Mouse (Mus musculus) embryo, embryonic 11 days (tissue): ENCODE data around the gene Spred2.

ENCODE experiments used
- DNase-seq: peaks from one replicate; pipeline ENCODE4 v3.0.0-alpha.2; 2015

The Spred2 gene

DNA sequence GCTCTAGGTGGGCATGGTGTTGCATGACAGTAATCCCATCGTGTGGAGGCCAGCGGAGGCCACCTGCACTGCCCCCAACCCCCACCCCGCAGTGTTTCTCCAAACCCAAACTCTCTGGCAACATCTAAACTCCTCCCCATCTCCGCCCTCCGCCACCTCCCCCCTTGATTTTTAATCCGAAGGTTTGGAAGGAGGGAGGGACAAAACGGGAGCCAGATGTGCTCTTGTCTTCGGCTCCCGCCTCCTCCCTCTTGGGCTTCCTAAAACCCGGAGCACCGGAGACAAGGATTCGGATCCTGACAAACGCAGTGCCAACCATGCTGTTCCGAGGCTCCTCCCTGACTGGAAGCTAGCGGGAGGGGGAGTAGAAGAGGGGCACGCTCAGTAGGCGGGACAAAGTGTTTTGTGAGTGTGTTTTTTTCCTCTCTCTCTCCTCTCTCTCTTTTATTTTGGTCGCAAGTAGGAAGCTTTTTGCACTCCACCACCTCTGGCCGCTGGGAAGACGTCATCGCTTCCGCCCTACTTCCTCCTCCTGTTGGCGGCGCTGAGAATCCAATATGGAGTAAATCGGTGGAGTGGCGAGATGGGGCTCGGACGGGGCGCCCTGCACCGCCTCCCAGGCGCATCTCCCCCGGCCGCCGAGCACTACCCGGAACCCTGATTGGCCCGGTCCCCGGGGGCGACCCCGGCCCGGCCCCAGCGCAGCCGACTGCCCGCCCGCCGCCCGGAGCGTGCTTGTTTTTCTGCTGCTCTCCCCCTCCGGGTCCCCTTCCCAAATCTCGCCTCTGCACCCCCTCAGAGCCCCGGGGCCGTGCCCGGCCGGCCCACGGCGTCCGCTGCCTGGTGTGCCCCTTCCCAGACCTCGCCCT is at the start of gene Spred2:
TSS of gene Spred2 (plus strand) at position 488 of the 869 bp plus-strand sequence.
- DNase-seq: peak; percentile 95

GRCm38 (mm10) chr11:19875551-19875950 is 48.6 kb upstream of the Spred2 start:
- no peak for DNase-seq

GRCm38 (mm10) chr11:19875964-19876363 is 48.2 kb upstream of the Spred2 start:
- DNase-seq: no peak

DNA sequence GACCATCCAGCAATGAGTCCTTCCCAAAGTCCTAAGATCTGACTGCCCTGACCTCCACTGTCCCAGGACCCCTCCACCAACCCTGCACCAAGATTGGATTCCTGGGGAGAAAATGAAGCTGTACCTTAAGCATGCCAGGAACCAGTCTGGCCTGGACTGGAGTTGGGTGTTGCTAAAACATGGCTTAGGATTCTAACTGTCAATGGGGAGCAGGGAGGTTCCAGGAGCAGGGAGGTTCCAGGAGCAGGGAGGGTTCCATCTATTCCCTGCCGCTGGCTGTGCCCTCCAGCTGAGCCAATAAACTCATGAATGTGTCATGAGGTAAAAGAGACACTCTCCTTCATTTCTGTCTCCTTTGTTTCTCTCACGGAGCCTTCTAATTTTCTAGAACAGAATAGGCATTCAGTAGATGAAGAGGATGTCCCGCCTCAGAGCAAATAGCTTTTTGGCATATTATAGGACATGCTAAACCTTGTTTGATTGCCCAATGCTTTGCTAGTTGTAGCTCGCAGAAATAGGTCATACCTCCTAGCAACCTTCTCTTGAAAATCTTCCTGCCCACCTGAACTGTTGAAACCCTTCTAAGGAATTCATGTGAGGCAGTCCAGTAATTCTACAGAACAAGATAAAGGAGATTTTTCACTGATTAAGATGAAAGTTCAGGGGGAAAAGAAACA is 46.8 kb upstream of the Spred2 start:
- no peak for DNase-seq

DNA sequence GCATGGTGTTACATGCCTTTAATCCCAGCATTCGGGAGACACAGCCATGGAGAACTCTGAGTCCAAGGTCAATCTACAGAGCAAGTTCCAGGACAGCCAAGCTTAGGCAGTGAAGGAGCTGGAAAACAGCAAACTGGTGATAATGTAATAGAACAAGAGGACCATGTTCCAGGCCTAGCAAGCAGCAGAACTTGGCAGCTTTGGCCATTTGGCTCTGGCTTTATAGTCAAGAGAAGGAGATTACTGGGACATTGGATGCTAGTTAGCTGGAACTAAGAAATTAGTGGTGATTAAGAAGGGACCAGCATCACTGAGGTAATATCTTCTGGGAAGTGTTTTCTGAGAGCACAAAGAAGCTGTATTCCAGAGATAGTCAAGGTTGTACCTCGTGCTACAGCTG is 42.8 kb upstream of the Spred2 start:
- DNase-seq: no peak

GRCm38 (mm10) chr11:19890700-19891406 is 33.3 kb upstream of the Spred2 start:
- no peak for DNase-seq

GRCm38 (mm10) chr11:19893233-19893632 is 30.9 kb upstream of the Spred2 start:
- no peak for DNase-seq

DNA sequence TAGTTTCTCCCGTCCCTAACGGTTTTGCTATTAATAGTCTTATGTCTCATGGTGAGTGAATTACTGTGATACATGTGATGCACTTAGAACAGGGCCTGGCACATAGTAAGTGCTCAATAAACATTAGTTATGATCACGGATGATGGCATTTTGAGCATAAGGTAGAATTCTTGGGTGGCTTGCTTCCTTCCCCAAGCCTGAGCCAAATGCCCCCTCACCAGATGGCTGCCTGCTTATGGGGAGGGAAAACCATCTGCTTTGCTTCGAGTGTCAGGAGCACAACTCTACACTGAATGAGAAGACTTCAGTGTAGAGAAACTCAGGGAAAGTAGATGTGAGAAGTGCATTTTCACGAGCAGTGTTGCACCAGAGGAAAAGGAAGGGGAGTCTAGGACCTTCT is 24.6 kb upstream of the Spred2 start:
- no peak for DNase-seq

- no peak for DNase-seq
Observed at GRCm38 (mm10) chr11:19900712-19901111, 23.5 kb upstream of the Spred2 start.

- DNase-seq: no peak
Observed at GRCm38 (mm10) chr11:19911216-19911615, 13.0 kb upstream of the Spred2 start.

- DNase-seq: no peak
Observed at GRCm38 (mm10) chr11:19912179-19912578, 12.0 kb upstream of the Spred2 start.

- no peak for DNase-seq
Observed at GRCm38 (mm10) chr11:19912661-19913060, 11.5 kb upstream of the Spred2 start.

DNA sequence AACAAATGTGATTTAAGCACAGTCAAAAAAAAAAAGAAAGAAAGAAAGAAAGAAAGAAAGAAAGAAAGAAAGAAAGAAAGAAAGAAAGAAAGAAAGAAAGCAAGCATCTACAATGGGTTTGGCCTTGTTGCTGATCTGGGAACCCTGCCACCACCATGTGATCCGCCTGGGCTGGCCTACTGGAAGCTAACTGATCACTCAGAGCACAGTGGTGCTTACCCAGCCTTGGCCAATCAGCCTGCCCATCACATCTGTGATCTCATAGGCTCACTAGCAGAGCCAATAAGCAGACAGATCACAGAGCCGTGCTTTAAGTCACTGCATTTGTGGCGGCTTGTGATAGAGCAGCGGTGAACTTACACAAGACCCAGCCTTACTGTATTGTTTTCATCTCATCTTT is 10.4 kb upstream of the Spred2 start:
- no peak for DNase-seq

DNA sequence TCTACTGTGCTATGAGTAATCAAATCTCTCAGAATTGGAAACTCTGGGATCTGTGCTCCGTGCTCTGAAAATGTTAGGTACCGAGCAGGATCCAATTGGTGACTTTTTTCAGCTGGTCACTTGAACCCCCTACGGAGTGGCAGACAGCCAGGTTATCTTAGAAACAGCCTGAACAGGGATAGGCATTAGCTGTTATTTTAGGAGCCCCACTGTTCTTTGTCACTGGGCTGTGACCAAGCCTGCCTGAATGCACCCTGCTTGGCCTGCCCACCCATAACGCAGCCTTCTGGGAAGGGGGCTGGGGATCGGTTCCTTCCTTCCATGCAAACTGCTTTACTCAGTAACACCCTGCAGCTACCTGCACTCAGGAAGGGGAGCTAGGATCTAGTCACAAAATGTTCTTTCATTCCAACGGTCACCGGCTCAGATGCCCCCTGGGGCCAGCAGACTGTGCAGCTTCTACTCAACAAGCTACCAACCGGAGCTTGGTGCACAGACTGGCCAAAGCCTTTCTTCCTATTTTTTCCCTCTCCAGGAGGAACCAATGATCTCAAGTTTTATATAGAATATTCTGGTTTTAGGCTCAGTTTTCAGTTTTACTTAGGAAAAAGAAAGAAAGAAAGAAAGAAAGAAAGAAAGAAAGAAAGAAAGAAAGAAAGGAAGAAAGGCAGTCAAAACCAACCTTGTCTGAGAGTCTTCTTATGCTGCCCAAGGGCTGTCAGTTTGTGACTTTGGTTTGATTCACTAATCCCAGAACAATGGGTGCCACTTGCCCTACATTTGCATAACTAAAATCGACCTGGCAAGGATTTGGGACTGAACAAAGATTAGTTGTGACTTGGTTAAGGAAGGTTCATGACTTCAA is 6.6 kb upstream of the Spred2 start:
- no peak for DNase-seq

DNA sequence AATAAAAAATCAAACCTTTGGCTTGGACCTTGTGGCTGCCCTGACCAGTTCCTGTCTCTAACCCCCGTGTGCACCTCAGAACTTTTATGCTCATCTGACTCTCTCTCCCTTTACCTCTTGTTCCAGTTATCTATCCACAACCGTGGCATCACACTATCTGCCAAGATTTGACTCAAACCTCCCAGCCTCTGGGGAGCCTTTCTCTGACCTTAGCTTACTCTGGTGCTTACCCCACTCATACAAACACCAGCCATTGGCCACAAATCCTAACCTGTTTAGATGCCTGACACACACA is 6.0 kb upstream of the Spred2 start:
- DNase-seq: no peak

- peak; percentile 82 for DNase-seq
Observed at GRCm38 (mm10) chr11:19919460-19919784, 4.8 kb upstream of the Spred2 start.

DNA sequence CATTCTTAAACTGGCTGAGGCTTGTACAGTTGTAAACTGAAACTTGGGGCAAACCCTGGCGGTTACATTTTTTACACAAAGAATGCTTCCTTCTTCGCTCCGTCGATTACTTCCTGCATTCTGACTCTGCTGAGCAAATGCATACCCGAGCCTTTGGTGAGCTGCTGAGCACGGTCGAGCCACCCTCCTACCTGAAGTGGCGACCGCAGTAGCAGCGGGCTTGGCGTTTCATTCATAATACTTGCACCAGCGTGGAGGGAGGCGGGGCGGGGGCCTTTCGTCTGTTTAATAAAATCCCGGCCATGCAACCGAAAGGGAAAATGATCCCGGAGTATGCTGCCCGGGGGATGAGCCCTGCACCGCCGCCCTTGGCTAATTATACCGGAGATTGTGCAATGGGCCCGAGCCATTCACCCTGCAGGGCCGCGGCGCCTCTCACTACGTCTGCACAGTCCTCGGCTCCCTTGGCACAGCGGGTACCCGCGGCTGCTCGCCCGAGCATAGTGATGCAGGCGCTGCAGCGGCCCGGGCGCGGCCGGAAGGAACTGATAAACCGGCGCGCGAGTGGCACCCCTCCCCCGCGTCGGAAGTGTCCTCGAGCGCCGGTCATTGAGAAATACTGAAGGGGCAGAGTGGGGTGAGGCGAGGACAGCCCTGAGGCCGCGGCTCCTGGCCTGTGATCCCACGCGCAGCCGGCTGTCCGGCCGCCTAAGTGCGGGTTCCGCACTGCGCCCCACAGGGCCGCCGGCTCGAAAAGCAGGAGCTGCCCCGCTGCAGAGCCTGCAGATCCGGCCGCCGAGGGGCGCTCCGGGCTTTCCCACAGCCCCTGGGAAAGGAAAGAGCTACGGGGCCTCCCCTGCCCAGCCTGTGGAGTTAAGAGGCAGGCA is 4.1 kb upstream of the Spred2 start:
- DNase-seq: peak; percentile 94

DNA sequence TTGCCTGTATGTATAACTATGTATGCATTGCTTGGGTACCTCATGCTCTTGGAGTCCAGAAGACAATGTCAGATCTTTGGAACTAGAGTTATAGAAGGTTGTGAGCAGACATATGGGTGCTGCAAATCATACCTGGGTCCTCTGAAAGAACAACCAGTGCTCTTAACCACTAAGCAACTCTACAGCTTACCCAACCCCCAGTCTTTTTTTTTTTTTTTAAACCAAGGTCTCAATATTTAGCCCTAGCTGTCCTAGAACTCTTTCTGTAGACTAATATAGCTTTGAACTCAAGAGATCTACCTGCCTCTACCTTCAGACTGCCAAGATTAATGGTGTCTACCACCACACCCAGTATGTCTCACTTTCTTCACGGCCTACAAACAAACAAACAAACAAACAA is 2.5 kb upstream of the Spred2 start:
- no peak for DNase-seq

GRCm38 (mm10) chr11:19922208-19922607 is 2.0 kb upstream of the Spred2 start:
- DNase-seq: no peak

DNA sequence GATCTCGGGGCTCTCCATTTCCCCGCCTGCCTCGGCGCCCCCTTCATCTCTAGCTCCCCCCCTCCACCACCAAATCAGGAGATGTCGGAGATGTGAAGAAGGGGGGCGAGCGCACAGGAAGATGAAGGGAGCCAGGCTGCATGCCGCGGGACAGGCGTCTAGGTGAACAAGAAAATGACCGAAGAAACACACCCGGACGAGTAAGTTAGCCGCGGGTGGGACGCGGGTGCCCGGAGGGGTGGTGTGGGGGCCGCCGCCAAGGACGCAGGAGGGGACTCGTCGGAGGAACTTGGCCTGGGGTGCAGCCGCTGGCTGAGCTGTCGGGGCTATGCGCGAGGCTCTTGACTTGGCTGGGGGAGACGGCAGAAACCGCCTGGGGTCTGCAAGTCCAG is 578 bp downstream of the Spred2 start:
- no peak for DNase-seq

DNA sequence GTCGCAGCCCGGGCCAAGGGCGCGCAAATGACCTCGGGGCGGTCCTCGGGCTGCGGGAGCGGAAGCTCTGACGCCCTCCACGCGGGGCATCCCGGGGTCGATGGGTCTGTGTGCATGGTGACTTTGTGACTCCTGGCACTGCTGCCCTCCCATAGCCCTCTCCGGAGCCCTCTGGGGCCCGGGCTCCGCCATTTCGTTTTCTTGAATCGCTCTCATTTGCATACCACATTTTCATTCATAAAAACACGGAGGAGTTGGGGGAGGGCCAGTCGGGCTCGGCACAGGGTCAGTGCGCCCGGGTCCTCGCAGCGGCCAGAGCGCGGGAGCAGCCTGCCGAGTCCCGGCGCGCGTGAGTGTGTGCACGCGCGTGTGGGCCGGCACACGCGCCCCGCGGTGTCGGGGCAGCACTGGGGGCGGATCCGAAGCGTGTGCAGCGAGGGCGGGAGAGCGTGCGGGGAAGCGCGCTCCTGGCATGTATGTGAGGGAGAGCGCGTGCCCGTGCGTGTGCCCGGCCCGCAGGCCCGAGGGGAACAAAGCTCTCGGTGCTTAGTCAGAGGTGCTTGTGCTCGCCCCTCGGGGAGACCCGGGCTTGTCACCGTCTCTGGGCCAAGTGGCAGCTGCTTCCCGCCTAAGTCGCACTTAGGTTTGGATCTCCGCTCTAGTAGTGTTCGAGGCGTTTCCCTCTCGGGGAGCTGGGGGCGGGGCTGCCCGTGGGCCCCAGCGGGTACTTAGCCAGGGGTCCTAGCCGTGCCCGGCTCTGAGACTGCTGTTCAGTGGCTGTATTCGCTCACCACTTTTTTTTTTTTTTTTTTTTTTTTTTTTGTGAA is 1.2 kb downstream of the Spred2 start:
- DNase-seq: peak; percentile 91
